Mouse (Mus musculus): ENCODE data around the gene Abcc4. TPM values are rescaled to one million over a fixed set of nuclear protein-coding genes. Genes with fewer than 3 reads are reported as not detected.

Abcc4 gene
- polyA plus RNA-seq, 1 experiment from 2014 or later, result 4.5 TPM

- ATAC-seq (replicated peaks; ENCODE audit: low FRiP score), result no peak
These were observed 271.2 kb downstream of the Abcc4 start for GRCm38 (mm10) chr14:118434842-118435241.

GRCm38 (mm10) chr14:118433848-118434247 is 272.2 kb downstream of the Abcc4 start:
- Histone ChIP-seq H3K9ac (ENCODE audit: low read depth, low read length) (no peak overlapping the region), H3K27me3 (replicated peaks; ENCODE audit: control insufficient read depth, insufficient read depth, low read length) (peaks cover 44% of the 10 kb centered on the region), H3K4me1 (replicated peaks; ENCODE audit: control insufficient read depth, insufficient read depth, low read length) (no peaks in the 10 kb centered on the region; the same call in 1 of the 2 replicates), H3K27ac (ENCODE audit: low read depth, low read length) (no peak overlapping the region), H3K36me3 (ENCODE audit: control insufficient read depth, insufficient read depth, low read length) (no peaks in the 10 kb centered on the region), H3K4me2 (no peak overlapping the region), H3K9me3 (ENCODE audit: control insufficient read depth, low read length) (no peaks in the 10 kb centered on the region), H3K4me3 (ENCODE audit: low read depth, low read length) (no peak overlapping the region)
- ATAC-seq (replicated peaks; ENCODE audit: low FRiP score) (no peak), DNase-seq (ENCODE audit: low spot score) (no peak)
- 69% methylated on average over 6 of the region's 6 CpGs for WGBS

More at GRCm38 (mm10) chr14:118434842-118435241, 271.2 kb downstream of the Abcc4 start:
- WGBS, result 77% methylated on average over 4 of the region's 4 CpGs
- Histone ChIP-seq H3K9me3 (ENCODE audit: control insufficient read depth, low read length) (no peaks in the 10 kb centered on the region), H3K36me3 (ENCODE audit: control insufficient read depth, insufficient read depth, low read length) (no peaks in the 10 kb centered on the region), H3K9ac (ENCODE audit: low read depth, low read length) (no peak overlapping the region), H3K27ac (ENCODE audit: low read depth, low read length) (no peak overlapping the region), H3K4me1 (replicated peaks; ENCODE audit: control insufficient read depth, insufficient read depth, low read length) (no peaks in the 10 kb centered on the region; the same call in 1 of the 2 replicates), H3K4me2 (no peak overlapping the region), H3K27me3 (replicated peaks; ENCODE audit: control insufficient read depth, insufficient read depth, low read length) (peaks cover 51% of the 10 kb centered on the region), H3K4me3 (ENCODE audit: low read depth, low read length) (no peak overlapping the region)
- DNase-seq (ENCODE audit: low spot score), result no peak

Small RNAs within 50 kb of the gene (microRNA-seq; reads per million reads assigned to microRNA genes)
- not detected for gene Mir6391 (ENCODE audit: borderline number of aligned reads)

Other genes with a start within 250 kb of the Abcc4 start
- 0.30 and 0.47 TPM in 2 replicates for gene Cldn10, start 81.7 kb upstream of the Abcc4 start, polyA plus RNA-seq (2014; fragmentation: Nextera tagmentation; extraction: Ambion mirVana)
- 7.2 and 7.8 TPM in 2 replicates for gene Dzip1, start 219.2 kb upstream of the Abcc4 start, polyA plus RNA-seq (2014; fragmentation: Nextera tagmentation; extraction: Ambion mirVana)
- gene Dnajc3, start 231.8 kb upstream of the Abcc4 start, polyA plus RNA-seq (2014; fragmentation: Nextera tagmentation; extraction: Ambion mirVana), result 53.7 and 54.7 TPM in 2 replicates

All from liver, embryonic 11.5 days (tissue).